Mouse (Mus musculus) heart, postnatal 0 days (tissue): ENCODE results near the gene Lrrc4. TPM values are rescaled to one million over a fixed set of nuclear protein-coding genes. Genes with fewer than 3 reads are reported as not detected.

Experiments used
- ATAC-seq: fragments of 200-750 bp; cut with Nextera tagmentation; 2 replicates; pipeline ENCODE4 v1.8.0; 2017; ENCODE audit warnings: low read depth, moderate number of reproducible peaks, moderate library complexity; ENCODE audit not compliant: insufficient read depth
- DNase-seq: peaks from one replicate; pipeline ENCODE4 v3.0.0-alpha.2; 2016; ENCODE audit warnings: low spot score
- H3K27ac ChIP-seq: fragments of 300-500 bp; sonication (generic); 2 replicates; pipeline ENCODE4 v1.5.1; 2014; ENCODE audit warnings: low read depth, mild to moderate bottlenecking
- H3K27me3 ChIP-seq: fragments of 300-500 bp; sonication (generic); 2 replicates; pipeline ENCODE4 v1.6.1; 2014; ENCODE audit warnings: low read length, mixed read lengths; ENCODE audit not compliant: control insufficient read depth, insufficient read depth
- H3K36me3 ChIP-seq: fragments of 300-500 bp; sonication (generic); replicated peaks from 2 replicates; pipeline ENCODE4 v1.6.1; 2014; ENCODE audit warnings: low read length, mixed read lengths; ENCODE audit not compliant: control insufficient read depth, insufficient read depth
- H3K4me1 ChIP-seq: fragments of 300-500 bp; sonication (generic); 2 replicates; pipeline ENCODE4 v1.6.1; 2014; ENCODE audit warnings: antibody characterized with exemption; ENCODE audit not compliant: control insufficient read depth, insufficient read depth
- H3K4me2 ChIP-seq: fragments of 300-500 bp; sonication (generic); 2 replicates; pipeline ENCODE4 v1.6.1; 2014; ENCODE audit warnings: low read depth, mild to moderate bottlenecking, low read length, moderate library complexity
- H3K4me3 ChIP-seq: fragments of 300-500 bp; sonication (generic); 2 replicates; pipeline ENCODE4 v1.5.1; 2014; ENCODE audit warnings: low read depth, low read length
- H3K9ac ChIP-seq: fragments of 300-500 bp; sonication (generic); replicated peaks from 2 replicates; pipeline ENCODE4 v1.6.1; 2014; ENCODE audit warnings: low read depth, low read length, mixed read lengths
- H3K9me3 ChIP-seq: fragments of 300-500 bp; sonication (generic); replicated peaks from 2 replicates; pipeline ENCODE4 v1.6.1; 2016; ENCODE audit warnings: low read length; ENCODE audit not compliant: control insufficient read depth
- CTCF ChIP-seq: IDR thresholded peaks from 2 replicates; pipeline ENCODE4 v1.5.1; 2016; ENCODE audit warnings: antibody characterized with exemption, control low read depth, low read depth
- EP300 ChIP-seq: IDR thresholded peaks from 2 replicates; pipeline ENCODE4 v1.6.1; 2016; ENCODE audit warnings: antibody characterized with exemption, low read depth
- WGBS: fragments of 180-500 bp; shearing (Covaris S2); extraction: QIAGEN DNeasy Blood & Tissue Kit; methylation state at CpG from one replicate; pipeline ENCODE4 v1.1.7; 2014; 5-methylcytosine and 5-hydroxymethylcytosine counted together
- polyA plus RNA-seq: library from polyadenylated mRNA; unstranded; fragments of >200 nt; fragmentation: Nextera tagmentation; extraction: Ambion mirVana; gene quantifications from 2 replicates; pipeline ENCODE4 v1.2.1, GENCODE M21; 2015
- total RNA-seq: library from RNA; depleted of rRNA; stranded (reverse); fragments of >200 nt; gene quantifications from 2 replicates; pipeline ENCODE4 v1.2.3, GENCODE M21; 2014; ENCODE audit warnings: low replicate concordance

Gene Lrrc4
- total and polyA plus RNA-seq, 2 experiments from 2014 or later, result 0.12 to 1.8 TPM

- Histone ChIP-seq H3K27me3 (0 out of 2 replicates have a peak, but pooled peaks cover 5% of the 10 kb centered on the region), H3K9me3 (no peaks in the 10 kb centered on the region)
- no peak for DNase-seq
Observed at GRCm38 (mm10) chr6:28825894-28826293, 5.7 kb downstream of the Lrrc4 start.

GRCm38 (mm10) chr6:28823802-28824201 is 7.7 kb downstream of the Lrrc4 start:
- H3K9me3 ChIP-seq, result no peaks in the 10 kb centered on the region
- ATAC-seq (no peak), DNase-seq (no peak)
- H3K4me2 ChIP-seq, result no peak overlapping the region
- no peaks in the 10 kb centered on the region for H3K4me1 ChIP-seq
- no peaks in the 10 kb centered on the region for H3K27me3 ChIP-seq
- TF ChIP-seq CTCF, result no peak
- no peak for TF ChIP-seq EP300
- no peak overlapping the region for H3K9ac ChIP-seq
- no peak overlapping the region for H3K27ac ChIP-seq
- H3K4me3 ChIP-seq, result no peak overlapping the region
- WGBS, result 86% methylated on average over 5 of the region's 5 CpGs
- H3K36me3 ChIP-seq, result no peaks in the 10 kb centered on the region

More at GRCm38 (mm10) chr6:28825894-28826293, 5.7 kb downstream of the Lrrc4 start:
- Histone ChIP-seq H3K9ac (no peak overlapping the region), H3K4me3 (no peak overlapping the region), H3K4me1 (no peaks in the 10 kb centered on the region), H3K27ac (no peak overlapping the region), H3K36me3 (no peaks in the 10 kb centered on the region), H3K4me2 (no peak overlapping the region)
- no peak for TF ChIP-seq EP300
- TF ChIP-seq CTCF, result no peak
- 72% methylated on average over 3 of the region's 3 CpGs for WGBS
- no peak for ATAC-seq

- WGBS, result 75% methylated on average over 3 of the region's 3 CpGs
- Histone ChIP-seq H3K4me2 (no peak overlapping the region), H3K9ac (no peak overlapping the region), H3K4me3 (no peak overlapping the region), H3K9me3 (no peaks in the 10 kb centered on the region), H3K36me3 (no peaks in the 10 kb centered on the region), H3K4me1 (no peaks in the 10 kb centered on the region), H3K27me3 (no peaks in the 10 kb centered on the region), H3K27ac (no peak overlapping the region)
- no peak for TF ChIP-seq EP300
- no peak for TF ChIP-seq CTCF
- no peak for DNase-seq
- ATAC-seq, result no peak
Observed at GRCm38 (mm10) chr6:28823375-28823774, 8.2 kb downstream of the Lrrc4 start.

GRCm38 (mm10) chr6:28822296-28822695 is 9.3 kb downstream of the Lrrc4 start:
- Histone ChIP-seq H3K36me3 (no peaks in the 10 kb centered on the region), H3K27me3 (no peaks in the 10 kb centered on the region), H3K27ac (no peak overlapping the region), H3K4me2 (no peak overlapping the region), H3K4me1 (no peaks in the 10 kb centered on the region), H3K9ac (no peak overlapping the region), H3K4me3 (no peak overlapping the region), H3K9me3 (no peaks in the 10 kb centered on the region)
- 70% methylated on average over 3 of the region's 3 CpGs for WGBS
- ATAC-seq (no peak), DNase-seq (no peak)
- TF ChIP-seq EP300 (no peak), CTCF (no peak)

- Histone ChIP-seq H3K36me3 (no peaks in the 10 kb centered on the region), H3K4me3 (no peak overlapping the region), H3K27ac (no peak overlapping the region), H3K27me3 (no peaks in the 10 kb centered on the region), H3K9ac (no peak overlapping the region), H3K4me1 (no peaks in the 10 kb centered on the region), H3K4me2 (no peak overlapping the region), H3K9me3 (no peaks in the 10 kb centered on the region)
- DNase-seq (no peak), ATAC-seq (no peak)
- no peak for TF ChIP-seq CTCF
- TF ChIP-seq EP300, result no peak
- 74% methylated on average over 13 of the region's 13 CpGs for WGBS
Observed at GRCm38 (mm10) chr6:28819509-28820358, 11.8 kb downstream of the Lrrc4 start.

- TF ChIP-seq CTCF (no peak), EP300 (no peak)
- Histone ChIP-seq H3K36me3 (no peaks in the 10 kb centered on the region), H3K27me3 (no peaks in the 10 kb centered on the region), H3K4me3 (no peak overlapping the region), H3K27ac (no peak overlapping the region), H3K4me2 (no peak overlapping the region), H3K4me1 (0 out of 2 replicates have a peak, but pooled peaks cover 5% of the 10 kb centered on the region), H3K9ac (no peak overlapping the region), H3K9me3 (no peaks in the 10 kb centered on the region)
- ATAC-seq (no peak), DNase-seq (no peak)
- 50% methylated on average over 9 of the region's 9 CpGs for WGBS
Observed at GRCm38 (mm10) chr6:28817039-28817438, 14.5 kb downstream of the Lrrc4 start.
